Mouse (Mus musculus) heart, postnatal 10 days (tissue): ENCODE results near the gene F3. TPM values are rescaled to one million over a fixed set of nuclear protein-coding genes. Genes with fewer than 3 reads are reported as not detected.

ENCODE experiments used
- DNase-seq, 2 experiments: peaks; one replicate each; pipeline ENCODE4 v3.0.0; 2021
- intact Hi-C: fragments of 180-260 bp; cut with DNase I; formaldehyde crosslinking; loops from one replicate; pipeline ENCODE4 v1.15.1; 2025
- total RNA-seq, 2 experiments: library from RNA; stranded (reverse); gene quantifications; 2 replicates each; pipeline ENCODE4 v1.2.3; 2021

The F3 gene
- total RNA-seq: 10 to 100 TPM; 15.0 to 16.6 TPM

DNA sequence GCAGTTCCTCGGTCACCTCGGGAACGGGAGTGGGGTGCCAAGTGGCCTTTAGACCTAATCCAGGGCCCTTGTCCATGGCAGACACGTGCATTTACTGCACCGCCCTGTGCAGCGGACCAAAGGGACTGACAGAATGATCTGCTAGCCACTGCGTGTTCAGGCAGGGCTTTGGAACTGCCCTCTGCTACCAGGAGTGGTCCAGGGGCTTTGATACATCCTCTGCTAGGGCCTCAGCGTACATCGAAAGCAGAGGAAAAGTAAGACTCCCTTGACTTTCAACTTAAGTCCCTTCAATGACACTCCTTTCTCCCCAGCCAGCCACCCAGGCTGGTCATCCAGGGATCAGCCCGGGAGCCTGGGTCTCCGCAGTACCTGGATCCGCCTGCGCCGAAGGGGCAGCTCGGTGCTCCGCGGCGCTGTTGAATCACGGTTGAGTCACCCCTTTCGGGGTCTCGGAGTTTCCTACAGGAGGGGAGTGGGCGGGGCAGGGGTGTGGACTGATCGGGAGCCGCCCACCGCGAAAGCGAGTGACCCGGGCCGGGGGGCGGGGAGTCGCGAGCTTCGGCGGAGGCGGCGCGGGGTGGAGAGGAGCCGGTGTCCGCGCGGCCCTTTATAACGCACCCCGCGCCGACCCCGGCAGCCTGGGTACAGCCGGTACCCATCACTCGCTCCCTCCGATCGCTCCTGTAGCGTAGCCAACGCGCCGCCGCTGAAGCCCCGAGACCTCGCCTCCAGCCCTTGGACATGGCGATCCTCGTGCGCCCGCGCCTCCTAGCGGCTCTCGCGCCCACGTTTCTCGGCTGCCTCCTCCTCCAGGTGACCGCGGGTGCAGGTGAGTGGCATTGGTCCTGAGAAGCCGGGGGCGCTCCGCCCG is at the start of gene F3:
Gene F3, plus strand, starts transcription at position 567 of the 874 bp plus-strand sequence.
- peak; percentile 84 to 86 for DNase-seq
- intact Hi-C loops: loop anchor here (2.0 kb wide), 1 partner anchor 86 kb away; no protein-coding TSS in a partner anchor

- intact Hi-C loops: no loop called here
- DNase-seq: no peak
Measured at GRCm38 (mm10) chr3:121678935-121679334, 44.4 kb upstream of the F3 start.

- intact Hi-C loops: no loop called here
- DNase-seq: no peak
Measured at GRCm38 (mm10) chr3:121679443-121679842, 43.9 kb upstream of the F3 start.

- intact Hi-C loops: no loop called here
- no peak for DNase-seq
Measured at GRCm38 (mm10) chr3:121680187-121680586, 43.1 kb upstream of the F3 start.

GRCm38 (mm10) chr3:121682439-121683411 is 40.6 kb upstream of the F3 start:
- intact Hi-C loops: no loop called here
- no peak for DNase-seq

GRCm38 (mm10) chr3:121684552-121684951 is 38.8 kb upstream of the F3 start:
- intact Hi-C loops: no loop called here
- DNase-seq: no peak

GRCm38 (mm10) chr3:121684963-121685362 is 38.4 kb upstream of the F3 start:
- DNase-seq: no peak
- intact Hi-C loops: no loop called here

DNA sequence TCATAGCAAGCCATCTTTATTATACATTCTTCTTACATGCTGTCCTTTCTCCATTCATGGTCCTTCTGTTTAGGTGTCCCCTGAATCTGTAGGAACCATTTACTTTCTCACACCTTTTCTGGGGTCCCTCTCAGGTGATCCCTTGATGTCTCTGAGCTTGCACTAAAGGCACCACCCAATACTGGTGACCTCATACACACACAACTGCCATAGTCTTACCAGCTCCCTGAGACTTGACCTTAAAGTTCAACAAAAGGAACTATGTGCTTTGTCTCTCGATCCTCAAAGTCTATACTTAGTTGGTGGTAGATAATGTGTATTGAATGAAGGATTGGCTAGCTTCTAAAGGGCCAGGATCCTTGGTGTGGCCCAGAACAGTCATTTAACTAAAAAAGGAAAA is 37.4 kb upstream of the F3 start:
- no peak for DNase-seq
- intact Hi-C loops: no loop called here

DNA sequence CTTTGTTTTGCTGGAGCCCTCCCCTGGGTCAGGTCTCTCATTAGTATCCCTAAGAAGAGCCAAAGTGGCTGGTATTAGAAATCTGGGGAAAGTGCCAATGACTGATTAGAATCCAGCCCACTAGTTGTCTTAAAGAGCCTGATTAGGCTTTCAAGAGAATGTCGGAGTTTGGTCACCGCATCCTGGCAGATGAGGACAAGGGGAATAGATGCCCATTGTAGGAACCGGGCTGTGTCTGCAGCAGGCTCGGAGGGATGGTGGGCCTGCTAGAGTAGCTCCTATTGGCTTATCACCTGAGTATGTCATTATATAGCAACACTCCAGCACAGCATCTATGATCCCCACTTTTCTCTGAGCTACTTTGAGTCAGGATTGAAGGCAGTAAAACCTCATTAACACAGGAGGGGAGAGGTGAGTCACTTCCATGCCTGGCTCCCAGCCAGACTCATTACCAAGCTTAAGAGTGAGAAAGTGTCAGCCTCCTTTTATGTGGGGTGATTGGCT is 36.9 kb upstream of the F3 start:
- DNase-seq: no peak
- intact Hi-C loops: no loop called here

- DNase-seq: no peak
- intact Hi-C loops: no loop called here
Measured at GRCm38 (mm10) chr3:121687741-121688140, 35.6 kb upstream of the F3 start.

DNA sequence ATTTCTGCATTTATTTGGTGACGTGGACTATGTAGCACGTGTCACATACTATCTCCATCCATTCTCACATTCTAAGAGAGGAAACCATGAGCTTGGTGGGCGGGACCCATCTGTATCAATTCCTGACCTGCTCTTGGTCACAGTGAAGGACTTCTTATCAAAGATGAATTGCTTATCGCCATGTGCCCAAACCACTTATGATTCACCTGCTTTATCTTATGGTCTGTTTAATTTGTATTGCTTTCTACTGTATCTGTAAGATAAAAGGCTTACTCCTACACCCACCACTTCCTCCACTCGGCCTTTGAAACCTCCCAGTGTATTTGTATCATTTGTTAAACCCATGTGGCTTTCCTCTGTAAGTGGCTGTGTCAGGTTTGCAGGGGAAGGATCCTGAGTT is 34.3 kb upstream of the F3 start:
- no peak for DNase-seq
- intact Hi-C loops: no loop called here

DNA sequence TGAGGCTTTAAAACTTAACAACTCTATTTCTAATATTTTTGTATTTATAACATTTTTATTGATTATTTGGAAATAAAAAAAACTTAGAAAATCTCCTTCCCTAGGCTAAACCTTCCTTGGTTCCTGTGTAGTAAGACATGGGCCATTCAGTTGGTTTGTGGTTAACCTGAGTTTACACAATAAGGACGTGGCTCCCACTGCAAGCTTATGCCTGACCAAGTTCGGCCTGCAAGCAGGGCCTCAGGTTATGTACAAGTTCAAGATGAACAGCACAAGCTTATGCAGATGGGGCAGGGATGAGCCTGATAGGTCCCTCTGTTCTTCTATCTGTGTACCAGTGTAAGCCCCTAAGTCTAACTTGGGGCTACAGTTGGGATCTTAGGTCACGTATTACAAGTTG is 33.6 kb upstream of the F3 start:
- DNase-seq: no peak
- intact Hi-C loops: no loop called here

- no peak for DNase-seq
- intact Hi-C loops: no loop called here
Measured at GRCm38 (mm10) chr3:121693001-121693730, 30.2 kb upstream of the F3 start.

GRCm38 (mm10) chr3:121693746-121694145 is 29.6 kb upstream of the F3 start:
- intact Hi-C loops: no loop called here
- no peak for DNase-seq

GRCm38 (mm10) chr3:121697169-121697568 is 26.2 kb upstream of the F3 start:
- intact Hi-C loops: no loop called here
- DNase-seq: no peak

DNA sequence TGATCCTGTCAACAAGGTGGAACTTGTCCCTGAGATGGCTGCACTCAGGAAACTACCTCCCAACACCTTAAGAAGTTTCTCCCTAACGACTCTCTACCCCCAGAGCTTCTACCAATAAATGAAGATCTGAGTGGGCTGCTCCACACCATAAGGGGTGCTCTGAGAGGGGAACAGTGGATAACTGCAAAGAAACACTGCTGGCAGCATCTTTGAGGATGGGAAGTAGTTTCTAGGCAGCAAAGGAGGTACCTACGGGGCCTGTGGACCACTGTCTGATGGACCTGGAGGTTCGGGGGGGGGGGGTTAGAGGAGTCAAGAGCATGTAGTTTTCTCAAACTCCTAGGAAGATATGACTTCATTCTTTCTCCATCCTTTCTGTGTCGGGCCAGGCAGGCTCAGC is 23.9 kb upstream of the F3 start:
- DNase-seq: no peak
- intact Hi-C loops: no loop called here

- intact Hi-C loops: no loop called here
- DNase-seq: no peak
Measured at GRCm38 (mm10) chr3:121699849-121700248, 23.5 kb upstream of the F3 start.

- intact Hi-C loops: no loop called here
- no peak for DNase-seq
Measured at GRCm38 (mm10) chr3:121700364-121700952, 22.9 kb upstream of the F3 start.

- DNase-seq: no peak
- intact Hi-C loops: no loop called here
Measured at GRCm38 (mm10) chr3:121703155-121703879, 20.0 kb upstream of the F3 start.

DNA sequence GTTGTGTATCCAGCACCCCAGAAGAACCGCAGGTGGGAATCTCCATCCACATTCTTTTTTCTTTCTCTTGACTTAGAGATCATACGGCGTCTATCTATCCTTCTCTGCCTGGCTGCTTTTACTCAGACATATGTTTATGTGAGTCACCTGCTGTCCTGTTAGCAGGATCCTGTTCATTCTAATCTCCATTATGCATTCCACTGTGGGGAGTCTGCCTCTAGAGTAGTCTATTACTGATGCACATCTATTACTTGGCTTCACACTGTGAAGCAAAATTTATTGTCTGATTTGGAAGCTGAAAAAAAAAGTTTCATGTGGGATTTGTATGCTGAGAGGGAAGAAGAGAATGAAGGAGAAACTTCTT is 19.5 kb upstream of the F3 start:
- DNase-seq: no peak
- intact Hi-C loops: no loop called here
